Mouse (Mus musculus) liver, postnatal 0 days (tissue): ENCODE measurements at regions not wholly inside any gene's neighbourhood (a gene's known extent, or its start where the extent isn't known, plus 50 kb on each side); places are given as distances from the start of the nearest gene placed in this dataset.

ENCODE experiments used
- ATAC-seq: fragments of 200-750 bp; cut with Nextera tagmentation; 2 replicates; pipeline ENCODE4 v1.8.0; 2017; ENCODE audit warnings: mild to moderate bottlenecking, moderate library complexity
- DNase-seq: peaks from one replicate; pipeline ENCODE4 v3.0.0-alpha.2; 2016
- H3K27ac ChIP-seq: fragments of 300-500 bp; sonication (generic); 2 replicates; pipeline ENCODE4 v1.5.1; 2014; ENCODE audit warnings: antibody characterized with exemption, moderate library complexity, mild to moderate bottlenecking, low read depth
- H3K27me3 ChIP-seq: fragments of 300-500 bp; sonication (generic); 2 replicates; pipeline ENCODE4 v1.6.1; 2014; ENCODE audit warnings: low read length, control low read depth, mixed read lengths; ENCODE audit not compliant: insufficient read depth
- H3K36me3 ChIP-seq: fragments of 300-500 bp; sonication (generic); replicated peaks from 2 replicates; pipeline ENCODE4 v1.6.1; 2014; ENCODE audit warnings: mild to moderate bottlenecking, control low read depth, low read length, moderate library complexity, mixed read lengths; ENCODE audit not compliant: insufficient read depth
- H3K4me1 ChIP-seq: fragments of 300-500 bp; sonication (generic); 2 replicates; pipeline ENCODE4 v1.6.1; 2014; ENCODE audit warnings: antibody characterized with exemption, mild to moderate bottlenecking, control low read depth; ENCODE audit not compliant: insufficient read depth
- H3K4me2 ChIP-seq: fragments of 300-500 bp; sonication (generic); 2 replicates; pipeline ENCODE4 v1.6.1; 2014; ENCODE audit warnings: low read depth, mild to moderate bottlenecking, low read length, moderate library complexity, mixed read lengths
- H3K4me3 ChIP-seq: fragments of 300-500 bp; sonication (generic); 2 replicates; pipeline ENCODE4 v1.5.1; 2014; ENCODE audit warnings: low read depth, low read length
- H3K9ac ChIP-seq: fragments of 300-500 bp; sonication (generic); replicated peaks from 2 replicates; pipeline ENCODE4 v1.6.1; 2014; ENCODE audit warnings: mild to moderate bottlenecking, moderate library complexity
- H3K9me3 ChIP-seq: fragments of 300-500 bp; sonication (generic); 2 replicates; pipeline ENCODE4 v1.6.1; 2016; ENCODE audit warnings: mild to moderate bottlenecking, control low read depth, low read length, mixed read lengths
- CTCF ChIP-seq: sonication (generic); IDR thresholded peaks from 2 replicates; pipeline ENCODE4 v1.5.1; 2016; ENCODE audit warnings: antibody characterized with exemption, low read depth
- EP300 ChIP-seq: IDR thresholded peaks from 2 replicates; pipeline ENCODE4 v1.6.1; 2016; ENCODE audit warnings: antibody characterized with exemption, low read depth, mild to moderate bottlenecking
- WGBS: fragments of 180-500 bp; shearing (Covaris S2); extraction: QIAGEN DNeasy Blood & Tissue Kit; methylation state at CpG from one replicate; pipeline ENCODE4 v1.1.7; 2014; ENCODE audit not compliant: insufficient replicate concordance; 5-methylcytosine and 5-hydroxymethylcytosine counted together

- H3K9me3 ChIP-seq: no peaks in the 10 kb centered on the region
- no peak overlapping the region for H3K4me3 ChIP-seq
- no peaks in the 10 kb centered on the region for H3K36me3 ChIP-seq
- no peak overlapping the region for H3K4me2 ChIP-seq
- ATAC-seq: no peak
- H3K27ac ChIP-seq: no peak overlapping the region
- DNase-seq: no peak
- no peaks in the 10 kb centered on the region for H3K4me1 ChIP-seq
- TF ChIP-seq CTCF: no peak
- no peak for TF ChIP-seq EP300
- no peak overlapping the region for H3K9ac ChIP-seq
- 89% methylated on average over 4 of the region's 4 CpGs for WGBS
- H3K27me3 ChIP-seq: no peaks in the 10 kb centered on the region
Observed at GRCm38 (mm10) chr1:126922231-126922630, 91.6 kb upstream of the Nckap5 start.

GRCm38 (mm10) chr1:126918876-126919275 is 88.3 kb upstream of the Nckap5 start:
- Histone ChIP-seq H3K4me1 (no peaks in the 10 kb centered on the region), H3K9me3 (no peaks in the 10 kb centered on the region), H3K27ac (no peak overlapping the region), H3K9ac (no peak overlapping the region), H3K36me3 (no peaks in the 10 kb centered on the region), H3K27me3 (no peaks in the 10 kb centered on the region), H3K4me3 (no peak overlapping the region), H3K4me2 (no peak overlapping the region)
- ATAC-seq (no peak), DNase-seq (no peak)
- 70% methylated on average over 1 of the region's 1 CpGs for WGBS
- TF ChIP-seq CTCF: no peak
- TF ChIP-seq EP300: no peak

- H3K4me1 ChIP-seq: no peaks in the 10 kb centered on the region
- H3K4me3 ChIP-seq: no peak overlapping the region
- no peak overlapping the region for H3K27ac ChIP-seq
- no peak for ATAC-seq
- TF ChIP-seq EP300: no peak
- no peak for TF ChIP-seq CTCF
- H3K4me2 ChIP-seq: no peak overlapping the region
- no peak for DNase-seq
- H3K27me3 ChIP-seq: no peaks in the 10 kb centered on the region
- no peaks in the 10 kb centered on the region for H3K36me3 ChIP-seq
- 55% methylated on average over 6 of the region's 6 CpGs for WGBS
- H3K9ac ChIP-seq: no peak overlapping the region
- no peaks in the 10 kb centered on the region for H3K9me3 ChIP-seq
Observed at GRCm38 (mm10) chr1:126917872-126918271, 87.3 kb upstream of the Nckap5 start.

- no peak for DNase-seq
- no peak for ATAC-seq
- Histone ChIP-seq H3K27ac (no peak overlapping the region), H3K4me2 (no peak overlapping the region), H3K36me3 (no peaks in the 10 kb centered on the region), H3K9me3 (no peaks in the 10 kb centered on the region), H3K9ac (no peak overlapping the region), H3K4me1 (no peaks in the 10 kb centered on the region), H3K4me3 (no peak overlapping the region), H3K27me3 (no peaks in the 10 kb centered on the region)
- TF ChIP-seq CTCF (no peak), EP300 (no peak)
- WGBS: 55% methylated on average over 6 of the region's 6 CpGs
Observed at GRCm38 (mm10) chr1:126916369-126916768, 85.8 kb upstream of the Nckap5 start.

GRCm38 (mm10) chr1:126911277-126912060 is 80.9 kb upstream of the Nckap5 start:
- H3K4me2 ChIP-seq: no peak overlapping the region
- no peak overlapping the region for H3K27ac ChIP-seq
- H3K4me3 ChIP-seq: no peak overlapping the region
- DNase-seq (no peak), ATAC-seq (no peak)
- H3K27me3 ChIP-seq: no peaks in the 10 kb centered on the region
- no peaks in the 10 kb centered on the region for H3K36me3 ChIP-seq
- no peaks in the 10 kb centered on the region for H3K9me3 ChIP-seq
- TF ChIP-seq CTCF (no peak), EP300 (no peak)
- 68% methylated on average over 12 of the region's 12 CpGs for WGBS
- no peaks in the 10 kb centered on the region for H3K4me1 ChIP-seq
- H3K9ac ChIP-seq: no peak overlapping the region

- Histone ChIP-seq H3K9me3 (no peaks in the 10 kb centered on the region), H3K27ac (no peak overlapping the region)
- ATAC-seq: no peak
Observed at GRCm38 (mm10) chr1:126907417-126907816, 76.8 kb upstream of the Nckap5 start.

GRCm38 (mm10) chr1:126898484-126898883 is 67.9 kb upstream of the Nckap5 start:
- 49% methylated on average over 3 of the region's 3 CpGs for WGBS
- no peaks in the 10 kb centered on the region for H3K9me3 ChIP-seq
- no peak for ATAC-seq
- no peaks in the 10 kb centered on the region for H3K4me1 ChIP-seq
- no peak for TF ChIP-seq CTCF
- H3K27ac ChIP-seq: no peak overlapping the region
- H3K4me2 ChIP-seq: no peak overlapping the region
- H3K36me3 ChIP-seq: no peaks in the 10 kb centered on the region
- H3K9ac ChIP-seq: no peak overlapping the region
- H3K27me3 ChIP-seq: no peaks in the 10 kb centered on the region
- no peak for DNase-seq
- H3K4me3 ChIP-seq: no peak overlapping the region

More at GRCm38 (mm10) chr1:126907417-126907816, 76.8 kb upstream of the Nckap5 start:
- DNase-seq: no peak
- Histone ChIP-seq H3K36me3 (no peaks in the 10 kb centered on the region), H3K27me3 (no peaks in the 10 kb centered on the region), H3K4me2 (no peak overlapping the region), H3K4me3 (no peak overlapping the region), H3K9ac (no peak overlapping the region), H3K4me1 (no peaks in the 10 kb centered on the region)
- no peak for TF ChIP-seq CTCF
- no peak for TF ChIP-seq EP300
- 59% methylated on average over 2 of the region's 2 CpGs for WGBS
